Mouse (Mus musculus) lung, postnatal 0 days (tissue): ENCODE results near the gene Cbl.

Experiments used
- CTCF ChIP-seq: IDR thresholded peaks from 2 replicates; pipeline ENCODE4 v1.5.1; 2016; ENCODE audit warnings: antibody characterized with exemption, mild to moderate bottlenecking
- EP300 ChIP-seq: IDR thresholded peaks from 2 replicates; pipeline ENCODE4 v1.6.1; 2016; ENCODE audit warnings: antibody characterized with exemption, mild to moderate bottlenecking, control low read depth

- no peak for TF ChIP-seq EP300
- TF ChIP-seq CTCF: no peak
These were observed 55.0 kb downstream of the Cbl start for GRCm38 (mm10) chr9:44178811-44179210.
